Mouse (Mus musculus) forebrain, embryonic 16.5 days (tissue): ENCODE data around the gene Fam71f1. TPM values are rescaled to one million over a fixed set of nuclear protein-coding genes. Genes with fewer than 3 reads are reported as not detected.

Experiments
- ATAC-seq: fragments of 200-750 bp; cut with Nextera tagmentation; 2 replicates; pipeline ENCODE4 v1.8.0; 2017; ENCODE audit warnings: mild to moderate bottlenecking, moderate library complexity
- H3K27ac ChIP-seq: fragments of 300-500 bp; sonication (generic); 2 replicates; pipeline ENCODE4 v1.5.1; 2014; ENCODE audit warnings: low read length, control low read depth
- H3K27me3 ChIP-seq: fragments of 300-500 bp; sonication (generic); replicated peaks from 2 replicates; pipeline ENCODE4 v1.6.1; 2014; ENCODE audit warnings: low read length; ENCODE audit not compliant: control insufficient read depth, insufficient read depth
- H3K36me3 ChIP-seq: fragments of 300-500 bp; sonication (generic); 2 replicates; pipeline ENCODE4 v1.6.1; 2014; ENCODE audit not compliant: control insufficient read depth, insufficient read depth
- H3K4me1 ChIP-seq: fragments of 300-500 bp; sonication (generic); replicated peaks from 2 replicates; pipeline ENCODE4 v1.6.1; 2014; ENCODE audit warnings: low read length; ENCODE audit not compliant: control insufficient read depth, insufficient read depth
- H3K4me2 ChIP-seq: fragments of 300-500 bp; sonication (generic); 2 replicates; pipeline ENCODE4 v1.6.1; 2014; ENCODE audit warnings: mild to moderate bottlenecking, low read length, control low read depth
- H3K4me3 ChIP-seq: fragments of 300-500 bp; sonication (generic); replicated peaks from 2 replicates; pipeline ENCODE4 v1.5.1; 2014; ENCODE audit warnings: mild to moderate bottlenecking, low read length, control low read depth
- H3K9ac ChIP-seq: fragments of 300-500 bp; sonication (generic); replicated peaks from 2 replicates; pipeline ENCODE4 v1.6.1; 2014; ENCODE audit warnings: low read depth, low read length, control low read depth
- H3K9me3 ChIP-seq: fragments of 300-500 bp; sonication (generic); 2 replicates; pipeline ENCODE4 v1.6.1; 2016; ENCODE audit warnings: low read length; ENCODE audit not compliant: control insufficient read depth
- WGBS: fragments of 180-500 bp; shearing (Covaris S2); extraction: QIAGEN DNeasy Blood & Tissue Kit; methylation state at CpG from one replicate; pipeline ENCODE4 v1.1.7; 2014; 5-methylcytosine and 5-hydroxymethylcytosine counted together
- polyA plus RNA-seq: library from polyadenylated mRNA; unstranded; fragments of >200 nt; fragmentation: Nextera tagmentation; extraction: Ambion mirVana; gene quantifications from 2 replicates; pipeline ENCODE4 v1.2.1, GENCODE M21; 2015

The Fam71f1 gene
- polyA plus RNA-seq, 1 experiment from 2014 or later, result not detected

DNA sequence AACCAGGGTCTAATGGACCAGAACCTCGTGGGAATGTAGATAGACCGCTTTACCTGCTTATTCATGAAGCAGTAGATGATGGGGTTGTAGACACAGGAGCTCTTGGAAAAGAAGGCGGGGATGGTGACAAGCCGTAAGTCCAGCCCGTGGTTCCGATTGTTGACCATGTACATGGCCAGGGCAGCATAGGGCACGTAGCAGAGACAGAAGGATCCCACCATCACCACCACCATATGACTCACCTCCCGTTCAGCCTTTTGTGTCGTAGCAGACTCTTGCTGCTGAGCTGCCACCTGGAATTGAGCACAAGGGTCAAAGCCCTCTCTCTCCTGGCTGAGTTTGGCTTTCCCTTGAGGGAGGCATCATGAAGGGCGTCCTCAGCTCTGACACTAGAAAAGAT is 59.7 kb downstream of the Fam71f1 start:
- peaks cover 11% of the 10 kb centered on the region for H3K36me3 ChIP-seq
- H3K9ac ChIP-seq, result no peak overlapping the region
- H3K4me3 ChIP-seq, result no peak overlapping the region
- no peaks in the 10 kb centered on the region for H3K4me1 ChIP-seq
- no peaks in the 10 kb centered on the region for H3K9me3 ChIP-seq
- ATAC-seq, result no peak
- no peaks in the 10 kb centered on the region for H3K27me3 ChIP-seq
- H3K27ac ChIP-seq, result no peak overlapping the region
- WGBS, result 94% methylated on average over 10 of the region's 10 CpGs
- no peak overlapping the region for H3K4me2 ChIP-seq

GRCm38 (mm10) chr6:29379954-29380353 is 61.0 kb downstream of the Fam71f1 start:
- 93% methylated on average over 6 of the region's 6 CpGs for WGBS
- Histone ChIP-seq H3K4me1 (no peaks in the 10 kb centered on the region), H3K4me2 (no peak overlapping the region), H3K9ac (no peak overlapping the region), H3K4me3 (no peak overlapping the region), H3K27ac (no peak overlapping the region), H3K36me3 (peaks cover 9% of the 10 kb centered on the region), H3K27me3 (no peaks in the 10 kb centered on the region), H3K9me3 (no peaks in the 10 kb centered on the region)
- ATAC-seq, result no peak

GRCm38 (mm10) chr6:29382442-29382841 is 63.5 kb downstream of the Fam71f1 start:
- H3K9ac ChIP-seq, result no peak overlapping the region
- H3K27ac ChIP-seq, result no peak overlapping the region
- no peaks in the 10 kb centered on the region for H3K4me1 ChIP-seq
- WGBS, result 34% methylated on average over 2 of the region's 2 CpGs
- no peak overlapping the region for H3K4me2 ChIP-seq
- H3K36me3 ChIP-seq, result 0 out of 2 replicates have a peak, but pooled peaks cover under 1% of the 10 kb centered on the region
- no peak for ATAC-seq
- H3K9me3 ChIP-seq, result no peaks in the 10 kb centered on the region
- H3K27me3 ChIP-seq, result no peaks in the 10 kb centered on the region
- no peak overlapping the region for H3K4me3 ChIP-seq

Other genes with a start within 250 kb of the Fam71f1 start
- 40.0 and 49.6 TPM in 2 replicates for gene Rbm28, start 154.1 kb upstream of the Fam71f1 start, polyA plus RNA-seq
- 4.6 and 6.1 TPM in 2 replicates for gene Prrt4, start 139.6 kb upstream of the Fam71f1 start, polyA plus RNA-seq
- 63.3 and 74.5 TPM in 2 replicates for gene Impdh1, start 102.8 kb upstream of the Fam71f1 start, polyA plus RNA-seq
- gene Hilpda, start 46.7 kb upstream of the Fam71f1 start, polyA plus RNA-seq, result 47.5 and 48.4 TPM in 2 replicates
- gene Fam71f2, start 39.5 kb upstream of the Fam71f1 start, polyA plus RNA-seq, result 0.51 and 1.1 TPM in 2 replicates
- gene Calu, start 28.9 kb downstream of the Fam71f1 start, polyA plus RNA-seq, result 170 and 206 TPM in 2 replicates
- 0.25 and 0.41 TPM in 2 replicates for gene Opn1sw, start 69.3 kb downstream of the Fam71f1 start, polyA plus RNA-seq
- gene Ccdc136, start 77.2 kb downstream of the Fam71f1 start, polyA plus RNA-seq, result 37.7 and 45.5 TPM in 2 replicates
- gene Flnc, start 114.1 kb downstream of the Fam71f1 start, polyA plus RNA-seq, result 2.0 and 2.7 TPM in 2 replicates
- gene Atp6v1f, start 148.6 kb downstream of the Fam71f1 start, polyA plus RNA-seq, result 295 and 324 TPM in 2 replicates
- not detected in 2 replicates for gene Atp6v1fnb, start 152.3 kb downstream of the Fam71f1 start, polyA plus RNA-seq
- gene Kcp, start 188.8 kb downstream of the Fam71f1 start, polyA plus RNA-seq, result 15.4 and 17.1 TPM in 2 replicates
- 1.5 and 2.2 TPM in 2 replicates for gene Irf5, start 207.5 kb downstream of the Fam71f1 start, polyA plus RNA-seq